Mouse (Mus musculus) right cerebral cortex, postnatal 10 days (tissue): Measurements from ENCODE around the gene Wt1.
A peak's percentile ranks its signal among the peaks of the same experiment; 100 is the strongest.

Experiments
- DNase-seq, 2 experiments: peaks; one replicate each; pipeline ENCODE4 v3.0.0; 2021; ENCODE audit warnings: low spot score in 2 of 2

The Wt1 gene

DNA sequence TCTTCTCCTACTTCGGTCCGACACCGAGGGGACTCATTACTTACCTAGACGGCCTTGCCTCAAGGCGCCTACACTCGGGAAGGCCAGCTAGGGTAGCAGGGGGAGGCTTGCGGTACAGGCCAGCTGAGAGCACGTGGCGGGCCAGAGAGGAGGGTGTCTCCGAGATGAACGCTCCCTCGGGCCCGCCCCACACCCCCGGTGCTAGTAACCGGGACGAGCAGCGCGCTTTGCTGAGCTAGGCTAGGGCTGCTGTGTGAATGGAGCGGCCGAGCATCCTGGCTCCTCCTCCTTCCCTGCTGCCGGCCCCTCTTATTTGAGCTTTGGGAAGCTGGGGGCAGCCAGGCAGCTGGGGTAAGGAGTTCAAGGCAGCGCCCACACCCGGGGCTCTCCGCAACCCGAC lies at the start of gene Wt1:
TSS of gene Wt1 (plus strand) at position 251 of the 400 bp plus-strand sequence.
- DNase-seq = no peak

DNA sequence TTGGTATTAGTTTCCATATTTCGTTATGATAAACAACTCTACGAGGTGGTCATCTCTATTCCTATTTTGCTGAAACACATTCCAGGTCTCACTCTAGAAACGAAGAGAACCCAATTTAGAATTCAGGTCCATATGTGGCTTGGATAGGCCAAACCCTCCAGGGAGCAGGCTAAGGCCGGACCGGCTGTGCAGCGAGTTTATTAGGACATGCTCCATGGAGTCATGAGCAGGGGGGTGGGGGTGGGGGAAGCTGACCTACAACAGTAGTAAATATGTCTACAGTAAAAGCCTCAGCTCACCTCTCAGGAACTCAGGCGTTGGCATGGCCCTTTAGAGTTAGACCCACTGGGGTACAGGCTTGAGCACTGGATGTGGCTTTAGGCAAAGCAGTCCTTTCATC lies 49.2 kb upstream of the Wt1 start:
- DNase-seq = no peak

GRCm38 (mm10) chr2:105082256-105082790 lies 44.0 kb upstream of the Wt1 start:
- DNase-seq = no peak

- DNase-seq = no peak
Observed at GRCm38 (mm10) chr2:105084035-105084434, 42.3 kb upstream of the Wt1 start.

- no peak for DNase-seq
Observed at GRCm38 (mm10) chr2:105086081-105086480, 40.2 kb upstream of the Wt1 start.

DNA sequence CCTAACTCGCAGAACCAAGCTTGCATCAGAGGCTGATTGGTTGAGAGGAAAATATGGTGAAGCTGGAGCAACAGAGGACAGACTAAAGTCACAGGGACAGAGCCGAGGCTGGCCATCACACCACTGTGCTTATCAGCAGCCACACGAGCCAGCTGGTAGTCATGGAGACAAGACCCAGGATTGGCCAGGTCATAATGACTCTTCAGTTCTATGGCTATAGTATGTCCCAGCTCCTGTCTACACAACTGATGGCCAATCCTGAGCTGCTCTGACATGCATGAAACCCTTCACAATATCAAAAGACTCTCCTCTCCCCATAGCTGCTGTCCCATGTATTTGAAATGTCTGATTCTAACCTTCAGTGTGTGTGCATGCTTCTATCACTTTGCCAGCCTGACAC lies 38.3 kb upstream of the Wt1 start:
- no peak for DNase-seq

- no peak for DNase-seq
Observed at GRCm38 (mm10) chr2:105089083-105089482, 37.2 kb upstream of the Wt1 start.

DNA sequence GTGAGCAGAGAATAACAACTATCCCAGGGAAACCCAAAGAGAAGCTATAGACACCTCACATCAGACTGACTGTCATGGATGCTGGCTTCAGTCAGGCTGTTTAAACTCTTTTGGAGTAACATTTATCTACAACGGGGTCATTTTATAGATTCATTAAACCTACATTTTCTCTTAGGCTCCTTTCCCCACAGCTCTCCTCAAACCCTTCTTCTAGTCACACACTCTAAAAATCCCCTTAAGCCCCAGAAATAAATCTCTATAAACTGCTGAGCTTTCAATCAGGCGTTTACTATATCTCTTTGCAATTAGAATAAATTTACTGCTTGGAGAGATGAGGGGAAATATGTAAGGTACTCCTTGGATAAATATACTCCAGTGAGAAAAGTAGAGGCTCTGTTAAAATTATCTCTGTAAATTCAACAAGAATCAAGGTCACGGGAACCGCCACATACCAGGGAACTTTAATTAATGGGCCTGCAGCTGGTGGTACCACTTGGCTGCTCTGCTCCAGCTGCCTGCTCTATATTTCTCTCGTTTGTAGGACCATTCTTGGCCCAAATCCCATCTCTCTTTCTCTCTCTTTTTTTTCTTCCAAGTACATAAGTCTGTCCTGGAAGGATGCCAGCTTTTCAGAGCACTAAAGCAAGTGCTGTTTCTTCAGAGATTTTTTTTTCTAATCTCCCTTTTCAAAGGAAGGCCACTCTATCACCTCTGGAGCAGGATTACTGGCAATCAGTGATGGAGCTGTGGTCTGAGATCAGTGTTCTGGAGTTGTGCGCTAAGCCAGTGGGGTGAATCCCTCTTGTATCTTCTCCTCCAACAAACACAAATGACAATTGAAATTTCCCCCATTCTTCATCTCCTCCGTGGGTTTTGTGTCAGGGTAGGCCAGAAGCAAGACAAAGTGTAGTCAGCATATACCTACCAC lies 36.5 kb upstream of the Wt1 start:
- DNase-seq = peak; percentile 41 to 59

DNA sequence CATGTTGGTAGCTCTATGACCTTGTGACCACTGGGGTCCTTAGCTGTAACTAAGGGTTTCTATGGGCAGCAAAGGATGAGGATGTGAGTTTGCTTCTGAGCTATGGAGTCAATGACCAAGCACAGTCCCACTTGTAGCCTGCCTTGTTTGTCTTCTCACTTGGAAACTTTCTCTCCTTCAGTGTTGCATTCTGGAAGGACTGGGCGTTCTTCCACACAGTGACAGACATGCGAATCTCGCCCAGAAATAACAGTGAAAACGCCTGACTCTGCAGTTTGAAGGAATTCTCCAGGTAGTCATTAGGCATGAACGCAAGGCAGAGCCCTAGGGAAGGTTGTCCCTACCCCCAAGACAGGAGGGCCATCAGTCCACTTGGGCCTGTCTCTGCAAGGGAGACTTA lies 35.3 kb upstream of the Wt1 start:
- peak; percentile 27 to 32 for DNase-seq

GRCm38 (mm10) chr2:105091718-105092117 lies 34.6 kb upstream of the Wt1 start, which contains the start of gene Gm11060:
Gene Gm11060, plus strand, starts transcription at chr2:105092018.
- no peak for DNase-seq

DNA sequence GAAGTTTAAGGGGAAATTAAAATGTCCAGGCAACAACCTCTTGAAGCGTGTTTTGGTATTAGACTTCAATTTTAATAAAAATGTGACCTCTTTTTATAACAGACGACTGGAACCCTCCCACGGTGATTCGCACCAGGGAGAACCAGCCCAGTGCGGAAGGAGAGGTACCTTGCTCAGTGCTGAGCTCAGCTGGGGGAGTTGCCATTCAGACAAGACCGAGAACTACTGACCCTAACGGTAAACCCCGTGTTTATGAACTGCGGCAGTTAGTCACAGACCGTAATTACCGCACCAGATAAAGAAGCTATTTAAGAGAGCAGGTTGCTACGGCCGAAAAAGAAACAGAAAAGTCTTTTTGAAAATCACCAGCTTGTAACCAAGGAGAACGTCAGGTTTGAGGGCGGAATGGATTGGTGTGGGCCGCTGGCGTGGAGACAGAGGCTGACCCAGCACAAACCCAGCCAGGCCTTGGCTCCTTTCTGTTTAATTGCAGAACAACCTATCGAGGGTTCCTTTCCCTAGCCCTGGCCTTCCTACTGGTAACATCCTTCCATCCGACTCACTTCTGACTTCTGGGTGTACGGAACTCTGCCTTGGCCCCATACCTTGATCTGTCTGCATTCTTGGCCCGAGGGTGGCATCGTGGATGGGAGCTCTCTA lies 28.9 kb upstream of the Wt1 start:
- no peak for DNase-seq

- no peak for DNase-seq
Observed at GRCm38 (mm10) chr2:105099410-105099809, 26.9 kb upstream of the Wt1 start.

DNA sequence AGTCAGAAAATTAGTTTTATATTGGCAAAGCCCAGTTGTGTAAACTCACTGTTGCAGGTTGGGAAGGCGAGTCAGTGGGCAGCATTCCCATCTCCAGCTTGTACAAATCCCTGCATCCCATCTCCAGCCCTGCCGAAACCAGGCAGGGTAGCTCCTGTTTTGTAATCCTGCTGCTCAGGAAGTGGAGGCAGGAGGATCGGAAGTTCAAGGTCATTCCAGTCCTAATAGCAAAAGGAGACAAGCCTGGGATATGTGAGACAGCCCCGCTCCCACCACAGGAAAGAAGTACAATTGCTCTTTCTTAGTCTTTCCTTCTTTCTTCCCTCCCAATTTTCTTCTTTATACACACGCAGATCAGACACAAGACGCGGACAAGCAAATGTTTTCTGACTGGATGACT lies 25.8 kb upstream of the Wt1 start:
- no peak for DNase-seq

DNA sequence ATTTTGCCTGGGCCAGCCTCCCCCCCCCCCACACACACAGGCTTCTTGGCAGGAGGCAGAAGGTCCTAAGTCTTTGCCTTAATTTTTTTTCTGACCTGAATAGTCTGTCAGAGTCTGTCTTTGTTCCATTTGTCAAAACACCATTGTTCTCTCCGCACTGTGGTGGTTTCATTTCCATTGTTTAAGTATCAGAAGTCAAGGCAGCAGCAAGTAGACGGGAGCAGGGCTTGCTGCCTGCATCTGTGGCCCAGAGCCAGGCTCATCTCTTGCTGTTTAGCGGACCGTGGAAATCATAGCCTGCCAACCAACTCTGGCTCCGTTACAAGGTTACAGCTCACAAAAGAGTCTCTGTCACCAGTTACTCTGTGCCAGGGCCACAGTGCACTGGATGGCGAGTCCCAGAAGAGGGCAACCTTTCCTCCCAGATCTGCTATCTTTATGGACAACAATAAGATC lies 17.6 kb upstream of the Wt1 start:
- DNase-seq = peak; percentile 89 to 91

DNA sequence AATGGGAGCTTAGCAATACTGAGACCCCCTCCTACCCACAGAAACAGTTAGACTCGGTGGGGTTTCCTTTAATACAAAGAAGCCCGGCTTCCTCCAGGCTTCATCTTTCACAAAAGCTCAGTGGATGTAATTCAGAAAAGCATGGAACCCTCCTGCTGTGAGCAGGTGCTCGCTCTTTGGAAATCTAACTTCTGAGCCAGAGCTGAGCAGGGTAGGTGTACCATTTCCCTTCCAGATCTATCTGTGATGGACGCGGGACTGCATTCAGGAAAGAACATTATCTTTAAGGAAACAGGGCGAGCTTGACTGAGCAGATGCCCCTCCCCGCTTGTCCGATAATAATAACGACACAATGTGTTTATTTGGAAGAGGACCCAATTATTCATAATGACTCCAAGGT lies 12.3 kb upstream of the Wt1 start:
- DNase-seq = no peak

- DNase-seq = no peak
Observed at GRCm38 (mm10) chr2:105117669-105118068, 8.7 kb upstream of the Wt1 start.

DNA sequence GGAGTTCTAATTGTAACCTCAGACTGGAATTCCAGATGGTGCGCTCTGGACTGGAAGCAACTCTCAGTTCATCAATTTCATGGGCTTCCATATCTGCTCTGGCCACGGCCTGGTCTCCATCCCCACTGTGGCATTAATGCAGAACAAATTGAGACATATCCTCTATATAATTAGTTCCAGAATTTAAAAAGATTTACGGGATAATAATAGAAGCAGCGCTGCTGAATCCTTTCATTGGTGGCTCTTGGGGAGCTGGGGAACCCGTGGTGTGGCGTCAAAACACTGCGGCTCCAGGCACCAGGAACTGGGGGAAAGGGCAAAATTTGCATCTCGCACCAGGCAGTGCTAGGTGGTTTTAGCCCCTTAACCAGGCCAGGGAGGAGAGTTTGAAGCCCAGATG lies 4.1 kb upstream of the Wt1 start:
- no peak for DNase-seq

DNA sequence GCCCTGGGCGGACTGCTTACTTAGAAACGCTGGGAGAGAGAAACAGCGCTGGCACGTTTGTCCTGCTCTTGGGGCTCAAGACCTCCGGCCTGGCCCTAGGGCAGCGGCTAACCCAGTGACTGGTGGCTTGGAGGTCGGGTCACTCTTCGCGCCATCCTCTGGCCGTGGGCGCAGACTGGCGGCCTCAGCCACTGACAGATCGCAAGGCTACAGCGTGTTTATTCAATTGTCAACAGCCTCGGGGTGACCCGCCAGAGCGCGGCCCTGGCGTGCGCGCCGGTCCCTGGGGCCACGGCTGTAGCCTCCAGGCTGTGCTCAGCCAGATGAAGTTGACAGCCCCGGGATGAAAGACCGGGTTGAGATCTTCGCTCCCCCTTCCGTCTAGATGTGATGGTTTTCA lies 3.4 kb upstream of the Wt1 start:
- DNase-seq = no peak

DNA sequence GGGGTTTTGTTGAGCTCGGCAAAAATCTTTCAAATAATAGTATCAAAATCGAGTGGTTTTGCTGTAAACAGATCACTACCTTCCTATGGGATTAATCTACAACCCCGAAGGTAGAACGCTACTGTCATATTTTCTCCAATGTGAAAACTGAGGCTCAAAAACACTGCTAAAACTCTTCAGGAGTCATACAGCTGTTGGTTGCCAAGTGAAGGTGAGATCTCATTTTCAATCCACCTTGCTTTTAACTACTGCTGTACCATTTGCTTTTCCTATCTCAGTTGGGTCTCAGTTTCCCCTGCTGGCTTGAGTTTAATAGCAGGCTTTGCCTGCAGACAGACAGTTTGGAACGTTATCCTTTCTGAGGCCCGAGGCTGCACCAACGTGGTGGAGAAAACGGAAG lies 2.9 kb upstream of the Wt1 start:
- no peak for DNase-seq

- DNase-seq = no peak
Observed at GRCm38 (mm10) chr2:105123881-105124280, 2.4 kb upstream of the Wt1 start.

GRCm38 (mm10) chr2:105124391-105124790 lies 1.9 kb upstream of the Wt1 start:
- no peak for DNase-seq

DNA sequence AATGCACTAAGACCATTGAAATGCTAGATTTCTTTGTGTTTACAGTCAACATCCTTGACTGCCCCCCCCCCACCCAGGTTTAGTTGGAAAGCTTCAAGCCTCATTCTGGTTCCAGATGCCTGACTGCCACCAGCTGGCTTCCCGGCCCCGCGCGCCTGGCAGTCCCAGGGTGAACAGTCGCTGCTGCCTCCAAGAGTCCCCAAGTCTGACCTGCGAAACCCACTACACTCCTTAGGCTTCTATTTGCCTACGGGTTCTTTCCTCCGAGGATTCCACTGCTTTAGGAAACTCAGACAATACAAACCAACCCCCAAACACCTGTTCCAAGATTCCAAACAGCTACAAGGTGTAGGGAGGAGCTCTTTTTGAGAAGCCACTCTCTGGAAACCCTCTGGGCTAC lies 1.1 kb upstream of the Wt1 start:
- no peak for DNase-seq

DNA sequence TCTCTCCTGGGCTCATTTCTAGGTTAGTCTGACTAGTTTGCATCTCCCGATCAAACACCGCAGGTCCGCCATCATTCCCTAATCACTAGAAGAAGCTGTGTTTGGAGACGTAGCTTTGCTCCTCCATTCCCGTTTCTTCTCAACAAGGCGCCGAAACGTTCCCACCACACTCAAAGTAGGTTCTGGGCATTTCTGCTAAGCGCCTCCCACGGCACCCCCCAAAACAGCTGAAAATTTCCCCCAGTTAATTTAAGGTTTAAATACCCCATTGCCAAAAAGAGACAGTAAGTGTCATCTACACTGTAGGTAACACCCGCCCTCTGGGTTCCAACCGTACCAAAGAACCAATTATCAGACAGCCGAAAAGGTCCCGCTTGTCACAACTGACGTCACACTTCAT lies 688 bp upstream of the Wt1 start:
- no peak for DNase-seq
